Mouse (Mus musculus): ENCODE data around the gene Plxna2. TPM values are rescaled to one million over a fixed set of nuclear protein-coding genes. Genes with fewer than 3 reads are reported as not detected.

Plxna2 gene
- polyA plus RNA-seq, 2 experiments: 1.1 to 1.2 TPM

DNA sequence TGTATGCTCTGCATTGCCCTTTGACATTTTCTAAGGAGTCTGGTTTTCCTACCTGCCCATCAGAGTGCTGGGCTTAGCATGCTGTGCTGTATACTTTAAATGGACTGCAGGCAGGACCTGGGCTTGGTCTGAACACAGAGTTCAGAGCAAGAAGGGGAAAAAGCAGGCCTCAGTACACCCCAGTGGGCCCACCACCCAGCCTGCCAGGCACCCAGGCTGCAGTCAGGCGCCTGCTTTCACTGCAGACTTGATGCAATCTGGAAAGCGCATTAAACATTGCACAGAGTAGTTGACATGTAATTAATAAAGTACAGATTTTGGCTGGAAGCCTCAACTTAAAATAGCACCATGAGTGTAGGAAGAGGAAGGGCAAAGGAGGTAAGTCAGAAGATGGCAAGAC is 79.4 kb downstream of the Plxna2 start:
- TF ChIP-seq CTCF (IDR thresholded peaks at IDR 0.05; ENCODE audit: low read depth) (no peak), EP300 (IDR thresholded peaks at IDR 0.05; ENCODE audit: low read depth) (no peak)
- ATAC-seq (ENCODE audit: insufficient read depth) (no peak), DNase-seq (ENCODE audit: low read depth in 3 of 3, low spot score in 3 of 3) (no peak)

DNA sequence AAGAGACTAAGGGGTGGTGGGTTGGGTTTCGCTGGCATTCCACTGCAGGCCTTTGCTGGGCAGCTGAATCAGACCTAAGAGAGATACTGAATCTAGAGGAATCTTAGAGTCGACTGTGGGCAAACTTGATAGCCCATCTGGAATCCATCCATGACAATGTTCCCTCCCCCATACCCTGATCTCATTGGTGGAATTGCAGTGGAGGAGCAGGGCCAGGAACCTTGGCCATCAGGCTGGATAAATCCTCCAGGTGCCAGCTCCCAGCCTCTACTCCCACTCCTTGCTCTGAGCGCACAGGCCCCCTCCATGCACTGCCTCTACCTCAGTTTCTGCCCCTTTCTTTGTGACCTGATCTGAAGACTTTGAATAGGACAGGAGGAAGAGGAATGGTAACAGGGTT is 81.3 kb downstream of the Plxna2 start:
- H3K4me1 ChIP-seq (replicated peaks; ENCODE audit: control insufficient read depth in 2 of 2, insufficient read depth in 2 of 2, low read length in 1 of 2): no peaks in the 10 kb centered on the region
- no peak overlapping the region for H3K4me3 ChIP-seq (ENCODE audit: insufficient read depth in 1 of 2, low read depth in 2 of 2, low read length in 2 of 2)
- WGBS (ENCODE audit: insufficient replicate concordance): 58% methylated on average over 3 of the region's 3 CpGs
- ATAC-seq (ENCODE audit: insufficient read depth) (no peak), DNase-seq (ENCODE audit: low read depth in 3 of 3, low spot score in 3 of 3) (no peak)
- H3K9me3 ChIP-seq (ENCODE audit: control insufficient read depth, low read length): no peaks in the 10 kb centered on the region
- H3K27ac ChIP-seq: no peak overlapping the region
- TF ChIP-seq CTCF (IDR thresholded peaks at IDR 0.05; ENCODE audit: low read depth) (no peak), EP300 (IDR thresholded peaks at IDR 0.05; ENCODE audit: low read depth) (no peak)
- H3K9ac ChIP-seq (replicated peaks): no peak overlapping the region
- no peak overlapping the region for H3K4me2 ChIP-seq (ENCODE audit: low read depth)
- H3K27me3 ChIP-seq (ENCODE audit: control insufficient read depth, insufficient read depth, low read length): no peaks in the 10 kb centered on the region
- H3K36me3 ChIP-seq (replicated peaks; ENCODE audit: control insufficient read depth, insufficient read depth, low read depth): no peaks in the 10 kb centered on the region

More for the DNA sequence above, 79.4 kb downstream of the Plxna2 start:
- Histone ChIP-seq H3K9me3 (ENCODE audit: control insufficient read depth, low read length) (no peaks in the 10 kb centered on the region), H3K27ac (no peak overlapping the region), H3K4me1 (replicated peaks; ENCODE audit: control insufficient read depth in 2 of 2, insufficient read depth in 2 of 2, low read length in 1 of 2) (no peaks in the 10 kb centered on the region), H3K4me2 (ENCODE audit: low read depth) (no peak overlapping the region), H3K36me3 (replicated peaks; ENCODE audit: control insufficient read depth, insufficient read depth, low read depth) (no peaks in the 10 kb centered on the region), H3K4me3 (ENCODE audit: insufficient read depth in 1 of 2, low read depth in 2 of 2, low read length in 2 of 2) (no peak overlapping the region), H3K27me3 (ENCODE audit: control insufficient read depth, insufficient read depth, low read length) (no peaks in the 10 kb centered on the region), H3K9ac (replicated peaks) (no peak overlapping the region)
- WGBS (ENCODE audit: insufficient replicate concordance): 73% methylated on average over 2 of the region's 2 CpGs

GRCm38 (mm10) chr1:194703235-194703634 is 85.2 kb downstream of the Plxna2 start:
- Histone ChIP-seq H3K4me1 (replicated peaks; ENCODE audit: control insufficient read depth in 2 of 2, insufficient read depth in 2 of 2, low read length in 1 of 2) (peaks cover 3 to 8% of the 10 kb centered on the region in 2 experiments; a peak in 3 of 4 replicates), H3K9ac (replicated peaks) (no peak overlapping the region), H3K4me2 (ENCODE audit: low read depth) (no peak overlapping the region), H3K27me3 (ENCODE audit: control insufficient read depth, insufficient read depth, low read length) (no peaks in the 10 kb centered on the region), H3K4me3 (ENCODE audit: insufficient read depth in 1 of 2, low read depth in 2 of 2, low read length in 2 of 2) (no peak overlapping the region), H3K27ac (no peak overlapping the region), H3K9me3 (ENCODE audit: control insufficient read depth, low read length) (no peaks in the 10 kb centered on the region), H3K36me3 (replicated peaks; ENCODE audit: control insufficient read depth, insufficient read depth, low read depth) (no peaks in the 10 kb centered on the region)
- ATAC-seq (ENCODE audit: insufficient read depth) (no peak), DNase-seq (ENCODE audit: low read depth in 3 of 3, low spot score in 3 of 3) (no peak)
- 64% methylated on average over 2 of the region's 2 CpGs for WGBS (ENCODE audit: insufficient replicate concordance)
- TF ChIP-seq EP300 (IDR thresholded peaks at IDR 0.05; ENCODE audit: low read depth): no peak

DNA sequence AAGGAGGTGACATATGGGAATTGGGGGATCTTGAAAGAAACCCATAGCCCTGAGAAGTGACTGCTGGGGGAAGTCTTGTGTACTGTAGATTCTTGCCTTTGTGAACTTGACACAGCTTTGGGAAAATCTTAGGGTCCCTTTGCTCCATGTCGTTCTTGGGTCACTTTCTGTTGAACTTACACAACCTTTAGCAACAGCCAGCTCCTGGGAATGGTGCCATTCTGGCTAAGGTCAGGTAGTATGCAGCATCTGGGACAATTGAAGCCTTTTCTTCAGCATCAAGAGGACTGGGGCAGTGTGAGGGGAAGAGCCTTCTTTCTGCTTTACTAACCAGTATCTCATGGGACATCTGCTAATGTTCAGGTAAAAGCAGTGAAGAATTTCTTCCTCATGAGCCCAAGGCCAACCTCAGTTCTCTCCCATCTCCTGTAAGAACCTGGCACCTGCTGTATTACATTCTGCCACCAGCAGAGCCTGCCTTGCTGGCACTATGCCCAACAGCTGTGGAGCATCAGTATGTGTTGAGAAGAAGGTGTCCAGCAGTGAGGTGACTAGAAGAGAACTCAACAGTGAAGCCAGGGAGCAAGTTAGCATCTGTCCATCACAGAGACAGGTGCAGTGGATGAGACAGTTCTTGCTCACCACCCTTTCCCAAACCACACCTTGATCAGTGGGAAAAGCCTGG is 86.3 kb downstream of the Plxna2 start:
- no peak for ATAC-seq (ENCODE audit: insufficient read depth)
- Histone ChIP-seq H3K27me3 (ENCODE audit: control insufficient read depth, insufficient read depth, low read length) (no peaks in the 10 kb centered on the region), H3K36me3 (replicated peaks; ENCODE audit: control insufficient read depth, insufficient read depth, low read depth) (no peaks in the 10 kb centered on the region), H3K27ac (no peak overlapping the region), H3K4me3 (ENCODE audit: insufficient read depth in 1 of 2, low read depth in 2 of 2, low read length in 2 of 2) (no peak overlapping the region), H3K4me1 (replicated peaks; ENCODE audit: control insufficient read depth in 2 of 2, insufficient read depth in 2 of 2, low read length in 1 of 2) (peaks cover 3 to 8% of the 10 kb centered on the region in 2 experiments; a peak in 3 of 4 replicates), H3K4me2 (ENCODE audit: low read depth) (no peak overlapping the region), H3K9me3 (ENCODE audit: control insufficient read depth, low read length) (no peaks in the 10 kb centered on the region), H3K9ac (replicated peaks) (no peak overlapping the region)
- 53% methylated on average over 1 of the region's 1 CpGs for WGBS (ENCODE audit: insufficient replicate concordance)
- TF ChIP-seq CTCF (IDR thresholded peaks at IDR 0.05; ENCODE audit: low read depth) (no peak), EP300 (IDR thresholded peaks at IDR 0.05; ENCODE audit: low read depth) (no peak)
- DNase-seq (ENCODE audit: low read depth in 3 of 3, low spot score in 3 of 3): no peak

DNA sequence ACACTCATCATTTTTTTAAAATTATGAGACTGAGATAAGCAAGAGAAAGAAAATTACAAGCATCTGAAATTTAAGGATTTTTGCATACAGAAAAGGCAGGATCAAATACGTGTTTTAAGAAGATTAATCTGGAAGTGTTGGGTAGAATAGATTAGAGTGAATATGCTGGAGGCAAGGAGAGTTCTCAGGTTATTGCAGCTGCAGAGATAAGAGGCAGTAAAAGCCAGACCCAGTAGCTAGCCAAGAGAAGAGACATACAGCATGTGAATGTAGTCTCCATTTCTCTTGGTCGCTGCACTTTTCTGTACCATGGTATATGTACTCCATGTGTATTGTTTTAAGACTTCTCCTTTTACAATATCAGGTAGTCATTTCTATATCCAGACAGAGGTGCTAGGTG is 88.5 kb downstream of the Plxna2 start:
- Histone ChIP-seq H3K9me3 (ENCODE audit: control insufficient read depth, low read length) (no peaks in the 10 kb centered on the region), H3K4me1 (replicated peaks; ENCODE audit: control insufficient read depth in 2 of 2, insufficient read depth in 2 of 2, low read length in 1 of 2) (peaks cover 3 to 8% of the 10 kb centered on the region in 2 experiments; a peak in 3 of 4 replicates), H3K4me3 (ENCODE audit: insufficient read depth in 1 of 2, low read depth in 2 of 2, low read length in 2 of 2) (no peak overlapping the region), H3K9ac (replicated peaks) (no peak overlapping the region), H3K27ac (no peak overlapping the region), H3K4me2 (ENCODE audit: low read depth) (no peak overlapping the region), H3K36me3 (replicated peaks; ENCODE audit: control insufficient read depth, insufficient read depth, low read depth) (no peaks in the 10 kb centered on the region), H3K27me3 (ENCODE audit: control insufficient read depth, insufficient read depth, low read length) (no peaks in the 10 kb centered on the region)
- 33% methylated on average over 2 of the region's 2 CpGs for WGBS (ENCODE audit: insufficient replicate concordance)
- peak; percentile 76 for ATAC-seq (ENCODE audit: insufficient read depth)
- TF ChIP-seq CTCF (IDR thresholded peaks at IDR 0.05; ENCODE audit: low read depth) (no peak), EP300 (IDR thresholded peaks at IDR 0.05; ENCODE audit: low read depth) (peak; percentile 41)
- peak in 2 of 3 experiments; percentile 7 to 17 for DNase-seq (ENCODE audit: low read depth in 3 of 3, low spot score in 3 of 3)
